Mouse (Mus musculus) limb, embryonic 12.5 days (tissue): ENCODE results near the gene St6galnac5. TPM values are rescaled to one million over a fixed set of nuclear protein-coding genes. Genes with fewer than 3 reads are reported as not detected.

Experiments
- ATAC-seq: fragments of 200-750 bp; cut with Nextera tagmentation; 2 replicates; pipeline ENCODE4 v1.8.0; 2017; ENCODE audit warnings: low read depth, moderate TSS enrichment; ENCODE audit not compliant: insufficient number of reproducible peaks, insufficient read depth, low FRiP score, low TSS enrichment
- H3K27ac ChIP-seq: fragments of 300-500 bp; sonication (generic); 2 replicates; pipeline ENCODE4 v1.5.1; 2016; ENCODE audit warnings: mild to moderate bottlenecking, moderate library complexity
- H3K27me3 ChIP-seq: fragments of 300-500 bp; sonication (generic); 2 replicates; pipeline ENCODE4 v1.6.1; 2016; ENCODE audit warnings: mild to moderate bottlenecking, moderate library complexity
- H3K36me3 ChIP-seq: fragments of 300-500 bp; sonication (generic); 2 replicates; pipeline ENCODE4 v1.6.1; 2016; ENCODE audit warnings: mild to moderate bottlenecking, moderate library complexity
- H3K4me1 ChIP-seq: fragments of 300-500 bp; sonication (generic); replicated peaks from 2 replicates; pipeline ENCODE4 v1.6.1; 2016
- H3K4me2 ChIP-seq: fragments of 300-500 bp; sonication (generic); 2 replicates; pipeline ENCODE4 v1.6.1; 2016; ENCODE audit warnings: mild to moderate bottlenecking, moderate library complexity
- H3K4me3 ChIP-seq: fragments of 300-500 bp; sonication (generic); replicated peaks from 2 replicates; pipeline ENCODE4 v1.5.1; 2016; ENCODE audit warnings: mild to moderate bottlenecking
- H3K9ac ChIP-seq: fragments of 300-500 bp; sonication (generic); replicated peaks from 2 replicates; pipeline ENCODE4 v1.6.1; 2016; ENCODE audit warnings: mild to moderate bottlenecking, moderate library complexity
- H3K9me3 ChIP-seq: fragments of 300-500 bp; sonication (generic); 2 replicates; pipeline ENCODE4 v1.6.1; 2016; ENCODE audit warnings: mild to moderate bottlenecking, moderate library complexity
- WGBS: fragments of 180-500 bp; shearing (Covaris S2); methylation state at CpG from one replicate; pipeline ENCODE4 v1.1.7; 2016; 5-methylcytosine and 5-hydroxymethylcytosine counted together
- polyA plus RNA-seq: library from polyadenylated mRNA; unstranded; fragments of >200 nt; fragmentation: Nextera tagmentation; extraction: Ambion mirVana; gene quantifications from 2 replicates; pipeline ENCODE4 v1.2.1, GENCODE M21; 2016

Gene St6galnac5
- polyA plus RNA-seq, 1 experiment from 2014 or later: 2.2 TPM

DNA sequence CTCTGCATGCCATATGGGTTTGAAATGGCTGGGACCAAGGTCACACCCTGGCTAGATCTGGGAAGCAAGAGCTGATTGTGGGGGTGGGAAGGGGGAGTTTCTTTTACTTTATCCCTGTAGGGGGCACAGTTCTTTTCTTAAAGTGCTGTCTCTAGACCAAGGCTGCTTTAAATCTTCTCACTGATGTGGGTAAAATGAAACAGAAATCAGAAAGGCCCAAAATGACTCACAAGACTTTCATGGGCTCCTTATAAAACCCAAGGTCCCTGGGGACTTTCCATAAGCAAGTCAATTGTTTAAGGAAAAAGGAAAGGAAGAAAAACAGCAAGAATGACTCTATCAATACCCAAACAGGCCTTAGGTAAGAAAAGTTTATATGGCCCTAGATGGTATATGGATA is 95.3 kb downstream of the St6galnac5 start:
- Histone ChIP-seq H3K4me2 (no peak overlapping the region), H3K27me3 (no peaks in the 10 kb centered on the region), H3K4me1 (peaks cover 9% of the 10 kb centered on the region), H3K4me3 (no peak overlapping the region), H3K9ac (no peak overlapping the region), H3K9me3 (no peaks in the 10 kb centered on the region), H3K27ac (no peak overlapping the region), H3K36me3 (no peaks in the 10 kb centered on the region)
- ATAC-seq: no peak

DNA sequence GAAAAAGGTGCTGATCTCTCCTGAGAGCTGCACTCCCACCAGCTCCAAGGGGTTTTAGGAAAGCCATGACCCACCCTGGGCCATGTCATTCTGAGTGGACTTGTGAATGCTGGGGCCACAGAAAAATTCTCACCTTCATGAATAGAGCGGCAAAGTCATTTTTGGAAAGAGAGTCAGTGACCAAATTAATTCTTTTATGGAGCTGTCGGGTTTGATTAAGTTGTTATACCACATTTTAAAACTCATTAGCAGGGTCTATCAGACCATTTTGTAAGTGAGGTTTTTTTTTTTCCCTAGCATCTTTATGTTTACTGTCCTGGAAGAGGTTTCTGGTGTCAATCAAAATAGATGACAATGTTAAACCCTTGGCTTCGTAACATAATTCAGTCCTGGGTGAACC is 98.5 kb downstream of the St6galnac5 start:
- Histone ChIP-seq H3K4me2 (no peak overlapping the region), H3K27me3 (no peaks in the 10 kb centered on the region), H3K36me3 (no peaks in the 10 kb centered on the region), H3K9me3 (no peaks in the 10 kb centered on the region), H3K4me1 (peaks cover 12% of the 10 kb centered on the region), H3K4me3 (no peak overlapping the region), H3K9ac (no peak overlapping the region), H3K27ac (no peak overlapping the region)
- no peak for ATAC-seq
- WGBS: 83% methylated on average over 3 of the region's 3 CpGs

DNA sequence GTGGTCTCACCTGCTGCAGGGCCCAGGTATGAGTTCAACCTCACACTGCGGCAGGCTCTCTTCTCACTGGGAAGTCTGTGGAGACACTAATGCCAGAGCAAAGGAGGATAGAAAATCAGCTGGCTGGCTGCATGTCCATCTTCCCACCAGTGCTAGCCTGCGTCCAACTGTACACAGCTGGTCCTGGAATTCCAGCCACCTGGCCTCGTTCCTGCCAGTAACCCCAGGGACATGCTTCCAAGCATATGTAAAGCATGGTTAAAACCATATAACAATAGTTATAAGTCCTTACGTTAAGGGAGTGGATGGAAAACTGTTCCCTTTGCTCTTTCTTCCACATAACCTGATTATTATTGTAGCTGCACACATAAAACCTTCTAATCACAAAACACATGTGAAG is 100.3 kb downstream of the St6galnac5 start:
- no peak overlapping the region for H3K4me3 ChIP-seq
- H3K27ac ChIP-seq: no peak overlapping the region
- H3K27me3 ChIP-seq: no peaks in the 10 kb centered on the region
- H3K4me2 ChIP-seq: no peak overlapping the region
- peaks cover 12% of the 10 kb centered on the region for H3K4me1 ChIP-seq
- H3K9ac ChIP-seq: no peak overlapping the region
- H3K9me3 ChIP-seq: no peaks in the 10 kb centered on the region
- 55% methylated on average over 4 of the region's 4 CpGs for WGBS
- ATAC-seq: 0 out of 2 replicates have a peak, but pooled peaks have one; percentile 8
- no peaks in the 10 kb centered on the region for H3K36me3 ChIP-seq

DNA sequence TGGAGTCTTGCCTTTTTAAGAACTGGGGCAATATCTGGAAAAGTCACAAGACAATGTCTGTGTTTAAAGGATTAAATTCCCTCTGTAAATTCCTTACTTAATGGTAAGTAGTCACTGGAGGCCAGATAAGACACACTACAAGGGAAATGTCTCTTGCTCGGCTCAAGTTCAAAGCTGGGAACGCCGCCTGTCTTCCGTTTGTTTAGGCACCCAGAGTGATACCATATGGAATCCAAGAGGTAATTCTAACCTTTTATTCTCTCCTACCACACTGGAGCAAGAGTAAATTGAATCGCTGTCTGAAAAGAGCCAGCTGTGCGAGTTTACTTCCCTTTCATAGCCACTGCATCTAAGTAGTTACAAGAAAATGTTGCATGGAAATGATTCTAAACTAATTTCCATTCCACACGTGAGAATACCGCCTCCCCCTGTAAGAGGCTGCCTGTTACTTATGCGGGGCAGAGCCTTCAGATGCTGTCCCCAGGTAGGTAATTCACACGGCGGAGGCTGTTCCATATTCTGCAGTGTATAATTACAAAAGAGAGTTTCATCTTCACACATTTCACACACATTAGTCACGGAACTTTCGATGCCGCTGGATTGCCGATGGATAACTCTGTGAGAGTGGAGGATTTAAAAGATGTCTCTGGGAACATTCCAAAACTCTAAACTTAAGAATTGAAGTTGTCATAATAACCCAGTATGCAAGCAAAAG is 101.8 kb downstream of the St6galnac5 start:
- no peak overlapping the region for H3K4me3 ChIP-seq
- no peaks in the 10 kb centered on the region for H3K9me3 ChIP-seq
- H3K27me3 ChIP-seq: no peaks in the 10 kb centered on the region
- H3K9ac ChIP-seq: no peak overlapping the region
- no peaks in the 10 kb centered on the region for H3K36me3 ChIP-seq
- ATAC-seq: peak; percentile 69; the same call in 1 of the 2 replicates
- H3K4me1 ChIP-seq: peaks cover 12% of the 10 kb centered on the region
- no peak overlapping the region for H3K27ac ChIP-seq
- H3K4me2 ChIP-seq: no peak overlapping the region
- WGBS: 45% methylated on average over 15 of the region's 15 CpGs

DNA sequence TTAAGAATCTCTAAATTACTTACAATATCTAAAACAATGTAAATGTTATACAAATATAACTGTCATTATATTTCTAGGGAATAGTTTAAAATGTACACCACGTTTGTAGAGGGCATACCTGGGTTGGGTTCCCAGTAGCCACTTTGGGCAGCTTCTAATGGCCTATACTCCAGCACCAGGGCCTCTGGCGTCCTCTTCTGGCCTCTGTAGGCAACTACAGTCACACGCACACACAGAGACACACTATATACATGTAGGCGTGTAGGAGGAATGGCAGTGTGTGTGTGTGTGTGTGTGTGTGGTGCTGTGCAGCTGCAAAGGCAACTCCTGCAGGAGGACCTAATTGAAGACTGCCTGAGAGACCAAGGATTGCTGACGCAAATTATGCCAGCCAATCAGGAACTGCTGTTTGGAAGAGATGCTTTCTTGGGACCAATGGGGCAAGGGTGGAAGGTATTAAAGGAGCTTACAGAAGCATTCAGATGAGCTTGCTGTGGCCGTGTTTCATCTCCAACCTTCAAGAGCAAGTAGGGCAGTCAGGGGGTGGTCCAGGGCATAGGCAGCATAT is 106.2 kb downstream of the St6galnac5 start:
- 86% methylated on average over 6 of the region's 6 CpGs for WGBS
- no peak overlapping the region for H3K4me2 ChIP-seq
- H3K4me3 ChIP-seq: no peak overlapping the region
- H3K27me3 ChIP-seq: no peaks in the 10 kb centered on the region
- H3K9me3 ChIP-seq: no peaks in the 10 kb centered on the region
- no peak overlapping the region for H3K27ac ChIP-seq
- no peak overlapping the region for H3K9ac ChIP-seq
- no peak for ATAC-seq
- H3K4me1 ChIP-seq: no peaks in the 10 kb centered on the region; the same call in 1 of the 2 replicates
- no peaks in the 10 kb centered on the region for H3K36me3 ChIP-seq

DNA sequence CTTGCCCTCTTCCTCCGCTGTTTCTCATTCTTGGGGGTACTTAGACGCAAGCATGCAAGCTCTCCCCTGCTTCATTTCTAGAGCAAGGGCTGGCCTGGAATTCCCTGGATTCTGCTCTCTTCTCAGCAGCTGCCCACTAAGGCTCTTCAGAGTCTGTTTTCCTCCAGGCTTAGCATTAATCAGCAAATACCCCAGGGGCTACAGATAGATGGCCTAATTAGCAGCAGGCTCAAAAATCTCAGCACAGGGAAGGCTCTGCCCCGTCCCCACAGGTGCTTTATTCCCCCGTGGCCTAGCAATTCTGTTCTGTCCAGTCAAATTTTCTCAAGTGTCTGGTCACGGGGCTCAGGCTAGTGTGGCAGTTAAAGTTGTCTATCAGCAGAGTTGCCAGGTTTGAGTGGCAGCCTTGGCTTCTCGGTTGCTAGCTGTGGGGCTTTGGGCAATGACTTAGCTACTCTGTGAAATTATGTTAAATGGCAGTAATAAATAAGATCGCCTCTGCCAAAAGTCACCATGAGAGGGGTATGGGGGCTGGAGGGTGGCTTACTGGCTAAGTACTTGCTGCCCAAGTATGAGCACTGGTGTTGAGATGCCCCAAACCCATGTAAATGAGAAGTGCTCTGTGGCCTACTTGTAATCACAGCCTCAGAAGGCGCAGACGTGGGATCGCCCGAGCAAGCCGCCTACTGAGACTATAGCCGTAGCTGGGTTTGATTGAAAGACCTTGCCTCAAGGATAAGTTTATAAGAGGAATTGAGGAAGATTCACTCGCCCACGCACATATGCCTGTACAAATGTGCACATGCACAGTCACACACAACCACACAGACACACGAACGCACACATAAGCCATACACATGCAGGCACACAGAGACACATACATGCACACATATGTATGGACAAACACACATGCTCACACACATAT is 107.4 kb downstream of the St6galnac5 start:
- no peak overlapping the region for H3K4me3 ChIP-seq
- H3K27ac ChIP-seq: no peak overlapping the region
- no peak overlapping the region for H3K4me2 ChIP-seq
- H3K9ac ChIP-seq: no peak overlapping the region
- H3K27me3 ChIP-seq: no peaks in the 10 kb centered on the region
- no peaks in the 10 kb centered on the region for H3K4me1 ChIP-seq
- no peaks in the 10 kb centered on the region for H3K9me3 ChIP-seq
- ATAC-seq: no peak
- no peaks in the 10 kb centered on the region for H3K36me3 ChIP-seq
- 80% methylated on average over 17 of the region's 17 CpGs for WGBS

DNA sequence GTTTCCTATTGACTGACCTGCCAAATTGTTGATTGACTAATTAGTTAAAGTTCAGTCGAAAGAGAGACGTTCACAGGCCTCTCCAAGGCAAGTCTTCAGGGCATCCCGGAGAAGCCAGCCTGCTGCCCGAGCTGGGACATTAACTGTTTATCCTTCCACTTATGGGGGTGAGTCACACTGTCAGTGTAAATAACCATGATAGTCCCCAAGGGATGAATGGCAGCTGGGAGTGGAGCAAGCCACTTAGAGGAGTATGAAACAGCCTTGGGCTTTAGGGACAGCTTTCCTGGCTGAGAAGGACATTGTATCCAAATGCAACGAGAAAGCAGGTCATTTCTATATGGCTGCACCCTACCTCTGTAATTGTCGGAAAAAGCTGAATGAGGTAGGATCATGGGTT is 109.5 kb downstream of the St6galnac5 start:
- Histone ChIP-seq H3K9ac (no peak overlapping the region), H3K4me3 (no peak overlapping the region), H3K4me2 (no peak overlapping the region), H3K9me3 (no peaks in the 10 kb centered on the region), H3K27me3 (no peaks in the 10 kb centered on the region), H3K27ac (no peak overlapping the region), H3K36me3 (no peaks in the 10 kb centered on the region), H3K4me1 (no peaks in the 10 kb centered on the region)
- no peak for ATAC-seq
- 73% methylated on average over 6 of the region's 6 CpGs for WGBS

DNA sequence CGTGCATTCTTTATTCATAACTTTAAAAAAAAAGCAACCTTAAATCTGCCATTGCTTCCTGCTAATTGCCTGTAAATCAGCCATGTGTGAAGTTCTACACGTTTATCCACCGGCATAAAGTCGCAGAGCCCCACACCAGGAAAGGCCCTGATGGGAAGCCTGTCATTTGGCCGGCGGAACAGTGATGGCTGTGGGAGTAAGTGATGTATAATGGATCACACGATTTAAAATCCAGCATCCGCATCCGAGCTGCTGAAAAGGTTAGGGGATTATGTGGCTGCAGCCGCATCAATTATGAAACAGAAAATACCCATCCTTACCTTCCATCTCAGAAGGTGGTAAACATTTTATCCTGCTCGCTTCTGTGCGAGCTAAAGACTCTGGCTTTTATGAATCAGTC is 110.0 kb downstream of the St6galnac5 start:
- H3K9me3 ChIP-seq: no peaks in the 10 kb centered on the region
- H3K4me3 ChIP-seq: no peak overlapping the region
- WGBS: 72% methylated on average over 12 of the region's 12 CpGs
- no peak overlapping the region for H3K9ac ChIP-seq
- no peak for ATAC-seq
- no peaks in the 10 kb centered on the region for H3K27me3 ChIP-seq
- H3K4me1 ChIP-seq: no peaks in the 10 kb centered on the region
- no peak overlapping the region for H3K27ac ChIP-seq
- H3K36me3 ChIP-seq: no peaks in the 10 kb centered on the region
- no peak overlapping the region for H3K4me2 ChIP-seq

DNA sequence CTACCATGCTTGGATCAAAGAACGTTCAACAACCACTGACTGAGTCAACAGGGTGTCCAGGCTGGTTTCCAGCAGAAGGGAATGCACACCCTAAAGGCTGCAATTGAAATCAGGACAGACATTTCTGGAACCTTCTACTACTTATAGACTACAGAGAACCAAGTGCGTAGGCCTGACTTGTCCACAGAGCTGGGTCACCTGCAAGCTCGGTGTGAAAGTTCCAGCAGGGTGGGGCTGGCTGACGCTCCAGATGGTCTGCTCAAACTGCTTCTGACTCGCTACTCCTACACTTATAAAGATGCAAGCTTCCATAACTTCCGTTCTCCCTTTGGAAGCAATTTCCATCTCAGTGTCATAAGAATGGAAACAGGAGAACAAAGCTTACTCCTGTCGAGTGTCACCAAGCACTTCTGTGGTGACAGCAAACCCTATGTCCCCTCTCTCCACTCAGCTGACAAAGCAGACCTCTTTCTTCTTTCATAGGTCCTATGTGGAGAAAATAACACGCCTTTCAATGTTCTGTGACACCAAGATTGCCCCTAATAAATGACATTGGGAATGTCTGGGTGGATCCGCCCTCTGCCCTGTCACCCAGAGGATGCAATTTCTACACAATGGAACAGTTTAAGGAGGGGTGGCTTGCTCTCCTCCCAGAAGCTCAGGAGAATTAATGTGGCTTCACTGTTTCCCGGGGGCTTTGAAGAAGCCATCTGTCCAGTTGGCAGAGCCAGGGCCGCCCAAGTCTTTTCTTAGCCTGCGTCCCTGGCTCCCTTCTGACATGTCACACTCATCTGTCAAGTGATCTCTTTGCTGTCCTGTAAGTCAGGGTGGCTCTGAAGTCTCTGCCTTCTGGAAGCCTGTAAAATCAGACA is 114.2 kb downstream of the St6galnac5 start:
- no peaks in the 10 kb centered on the region for H3K4me1 ChIP-seq
- H3K4me2 ChIP-seq: no peak overlapping the region
- no peak for ATAC-seq
- H3K9me3 ChIP-seq: no peaks in the 10 kb centered on the region
- WGBS: 64% methylated on average over 12 of the region's 12 CpGs
- no peaks in the 10 kb centered on the region for H3K27me3 ChIP-seq
- no peaks in the 10 kb centered on the region for H3K36me3 ChIP-seq
- H3K27ac ChIP-seq: no peak overlapping the region
- H3K9ac ChIP-seq: no peak overlapping the region
- H3K4me3 ChIP-seq: no peak overlapping the region

DNA sequence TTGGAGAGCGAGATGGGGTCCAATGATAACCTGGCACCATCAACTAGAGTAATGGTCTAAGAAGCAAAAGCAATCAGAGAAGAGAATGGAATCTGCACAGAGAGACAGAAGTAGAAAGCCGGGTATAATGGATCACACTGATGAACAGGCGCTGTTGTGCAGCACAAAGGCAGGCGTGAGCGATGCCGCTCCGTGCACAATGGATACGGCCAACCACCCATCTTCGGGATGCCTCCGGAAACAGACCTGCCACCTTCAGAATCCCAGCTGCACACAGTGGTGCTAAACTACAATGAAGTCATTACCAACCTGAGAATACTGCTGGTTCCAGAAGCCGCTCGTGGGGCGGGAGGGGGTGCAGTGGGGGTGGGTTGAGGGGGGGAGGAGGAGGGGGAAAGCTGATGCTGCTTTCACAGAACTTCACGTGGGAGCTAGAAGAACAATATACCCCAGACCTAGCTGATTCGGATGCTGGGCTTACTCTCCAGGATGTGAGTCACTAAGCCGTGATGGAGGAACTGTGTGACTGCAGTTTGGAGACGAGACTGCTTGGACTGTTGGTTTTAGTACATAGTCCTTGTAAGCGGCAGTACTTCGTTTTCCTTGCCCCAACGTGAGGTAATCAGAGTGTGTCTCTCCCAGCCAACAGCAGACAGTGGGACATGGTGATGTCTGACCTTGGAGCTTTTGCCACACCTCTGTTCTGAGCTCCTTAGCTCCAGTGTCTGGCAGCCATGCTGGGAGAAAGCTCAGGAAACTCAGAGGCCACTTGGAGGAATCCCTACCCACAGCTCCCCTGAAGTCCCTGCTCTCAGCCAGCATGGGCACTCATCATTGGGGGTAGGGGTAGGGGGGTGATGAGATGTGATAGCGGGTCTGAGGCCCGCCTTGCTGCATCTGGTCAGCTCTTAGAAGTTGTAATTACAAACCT is 115.7 kb downstream of the St6galnac5 start:
- WGBS: 85% methylated on average over 22 of the region's 22 CpGs
- no peak overlapping the region for H3K4me3 ChIP-seq
- ATAC-seq: no peak

More for the DNA sequence above, 115.7 kb downstream of the St6galnac5 start:
- no peaks in the 10 kb centered on the region for H3K4me1 ChIP-seq
- H3K27me3 ChIP-seq: no peaks in the 10 kb centered on the region
- no peaks in the 10 kb centered on the region for H3K36me3 ChIP-seq
- no peak overlapping the region for H3K9ac ChIP-seq
- H3K4me2 ChIP-seq: no peak overlapping the region
- no peak overlapping the region for H3K27ac ChIP-seq
- H3K9me3 ChIP-seq: no peaks in the 10 kb centered on the region
